Mouse (Mus musculus): ENCODE measurements at regions not wholly inside any gene's neighbourhood (a gene's known extent, or its start where the extent isn't known, plus 50 kb on each side); places are given as distances from the start of the nearest gene placed in this dataset.

DNA sequence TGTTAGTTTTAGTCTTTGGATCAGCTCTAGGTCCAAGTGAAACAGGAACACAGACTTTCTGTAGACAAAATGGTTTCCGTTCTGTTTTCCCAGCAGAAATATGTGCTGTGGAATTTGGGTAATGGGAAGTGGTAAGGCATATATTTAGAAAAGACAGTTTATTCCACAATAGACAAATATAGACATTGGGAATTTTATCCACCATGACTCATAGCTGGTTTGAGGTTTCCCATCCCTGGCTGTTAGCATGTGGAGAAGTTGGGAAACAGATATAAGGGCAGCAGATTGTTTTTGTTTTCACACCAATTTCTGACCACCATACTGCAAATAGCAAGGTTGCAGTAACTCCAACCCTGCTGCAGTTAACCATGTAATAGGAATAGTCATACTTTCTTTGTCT is 385.0 kb upstream of the Adam34 start:
- no peak for DNase-seq

DNA sequence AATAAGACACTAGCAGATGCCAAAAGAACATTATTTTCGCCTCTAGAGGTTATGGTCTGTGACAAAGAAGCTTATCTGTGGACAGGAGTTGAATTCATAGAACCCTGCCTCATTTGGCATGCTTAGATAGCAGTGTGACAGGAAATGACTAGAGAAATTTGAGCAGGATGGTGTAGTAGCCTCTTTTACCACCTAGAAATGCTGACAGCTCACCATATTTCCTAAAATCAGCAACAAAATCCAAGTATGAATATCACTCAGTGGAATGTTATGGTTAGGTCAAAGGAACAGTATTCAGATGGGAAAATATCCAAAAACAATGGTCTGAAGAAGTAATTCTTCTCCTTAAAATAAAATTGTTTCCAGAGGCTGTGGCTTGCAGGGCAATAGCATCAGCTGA is 383.6 kb upstream of the Adam34 start:
- no peak for DNase-seq

DNA sequence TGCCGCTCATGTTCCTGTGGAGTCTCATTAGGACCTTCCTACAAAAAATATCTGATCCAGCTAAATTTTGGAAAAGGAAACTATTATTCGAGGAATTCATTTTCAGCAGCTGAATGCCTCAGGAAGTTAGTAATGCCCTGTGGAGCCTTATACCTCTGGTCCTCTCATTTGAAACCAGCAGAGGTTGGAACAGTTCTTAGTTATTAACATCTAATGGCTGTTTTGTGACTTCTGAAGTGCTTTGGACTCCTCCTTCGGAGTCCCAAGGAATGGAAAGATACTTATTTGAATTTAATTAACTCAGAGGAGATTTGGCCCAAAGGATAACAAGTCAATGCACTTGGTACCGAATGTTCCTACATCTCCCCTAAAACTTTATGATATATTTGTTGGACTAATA is 372.2 kb upstream of the Adam34 start:
- DNase-seq: no peak

DNA sequence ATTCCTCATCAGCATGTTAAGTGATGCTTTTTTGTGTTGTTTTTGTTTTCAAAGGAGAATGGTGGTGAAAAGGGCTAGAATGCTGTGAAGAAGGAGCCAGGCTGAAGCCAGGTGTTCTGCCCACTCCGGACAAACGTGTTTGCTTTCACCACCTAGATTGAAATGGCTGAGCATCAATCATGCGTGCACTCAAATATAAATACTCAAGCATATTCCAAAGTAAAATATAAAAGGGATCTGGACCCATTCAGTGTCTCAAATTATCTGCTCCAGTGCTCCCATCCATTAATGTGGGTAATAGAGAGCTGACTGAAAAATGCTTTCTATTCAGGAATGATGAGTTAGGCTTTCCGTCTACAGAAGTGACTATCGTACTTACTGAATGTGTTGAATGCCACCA is 349.0 kb upstream of the Adam34 start:
- DNase-seq: no peak

DNA sequence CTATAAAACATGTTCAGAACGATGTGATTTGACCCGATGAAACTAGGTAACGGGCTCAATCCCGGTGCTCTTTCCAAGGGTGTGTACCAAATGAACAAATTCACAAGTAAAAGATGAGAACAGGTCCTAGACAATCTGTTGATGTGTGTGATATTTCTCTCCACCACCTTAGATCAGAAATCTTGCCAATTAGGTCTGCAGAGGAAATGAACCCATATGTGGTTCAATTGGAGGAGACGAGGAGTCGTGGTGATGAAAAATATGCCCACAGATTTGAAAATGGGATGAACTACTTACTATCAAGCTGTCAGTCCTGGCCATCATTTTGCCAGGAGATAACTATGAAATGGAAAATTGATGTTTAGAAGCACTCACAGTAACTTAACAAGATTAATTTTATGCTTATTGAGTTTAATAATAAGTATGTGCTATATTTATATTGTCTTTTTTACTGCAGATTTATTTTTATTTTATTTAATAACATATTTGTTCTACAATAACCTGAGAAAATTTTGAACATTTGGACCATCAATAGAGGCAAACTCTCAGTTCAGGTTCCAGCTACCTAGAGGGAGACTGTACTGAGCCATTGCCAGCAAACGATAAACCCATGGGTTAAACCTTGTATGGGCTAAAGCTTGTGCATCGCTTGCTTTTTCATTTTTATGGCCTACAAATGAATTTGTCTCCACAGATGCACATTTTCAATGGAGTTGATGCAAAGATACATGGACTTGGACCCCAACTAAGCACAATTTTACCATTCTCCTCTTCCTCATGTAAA is 332.9 kb upstream of the Adam34 start:
- DNase-seq: no peak

DNA sequence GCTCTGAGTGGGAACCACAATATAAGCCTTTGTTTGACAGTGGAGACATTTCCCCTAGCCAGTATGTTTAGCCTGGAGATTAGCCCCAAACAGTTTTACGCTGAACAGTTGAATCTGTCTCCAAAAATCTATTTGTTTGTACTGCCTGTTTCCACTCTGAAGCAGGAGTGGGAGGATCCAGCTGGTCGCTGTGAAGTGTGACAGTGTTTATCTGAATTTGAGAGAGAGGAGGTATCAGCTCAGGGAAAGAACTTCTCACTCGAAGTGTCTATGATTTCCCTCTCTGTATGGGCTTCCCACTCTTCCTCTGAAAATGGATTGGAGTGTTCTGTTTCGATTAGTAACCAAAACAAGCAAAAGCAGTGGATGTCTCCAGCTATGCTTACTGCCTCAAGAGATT is 324.4 kb upstream of the Adam34 start:
- DNase-seq: no peak

DNA sequence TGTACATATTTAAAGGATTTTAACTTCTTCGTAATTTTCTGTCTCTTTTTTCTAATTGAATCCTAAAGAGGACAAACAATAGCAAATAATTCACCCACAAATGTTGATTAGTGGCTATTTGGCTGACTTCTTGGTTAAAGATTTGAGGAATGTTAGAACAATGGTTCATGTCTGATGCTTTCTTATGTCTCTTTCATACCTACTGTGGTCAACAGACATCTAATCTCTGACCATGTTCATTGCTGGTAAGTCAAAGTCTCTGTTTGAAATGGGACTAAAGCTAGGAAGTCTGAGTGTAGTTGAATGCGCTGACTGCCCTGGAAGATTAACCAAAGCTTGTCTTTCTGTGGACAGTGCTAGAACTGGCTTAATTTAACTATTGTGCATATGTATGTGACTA is 321.5 kb upstream of the Adam34 start:
- DNase-seq: peak; percentile 36

DNA sequence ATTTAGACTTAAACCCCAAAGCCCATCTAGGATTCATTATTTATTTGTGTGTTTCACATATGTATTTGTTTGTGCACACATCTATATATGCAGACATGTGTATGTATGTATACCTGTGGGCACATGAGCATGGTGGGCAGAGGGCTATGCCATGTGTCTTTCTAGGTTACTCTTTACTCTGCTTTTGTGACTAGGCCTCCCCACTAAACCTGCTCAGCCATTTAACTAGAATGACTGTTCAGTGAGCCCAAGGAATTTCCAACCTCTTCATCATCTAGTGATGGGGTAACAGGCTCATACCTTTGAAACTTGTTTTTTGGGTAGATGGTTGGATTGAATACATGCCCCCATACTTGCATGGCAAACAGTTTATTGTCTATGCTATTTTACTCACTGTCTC is 321.1 kb upstream of the Adam34 start:
- DNase-seq: peak; percentile 47

DNA sequence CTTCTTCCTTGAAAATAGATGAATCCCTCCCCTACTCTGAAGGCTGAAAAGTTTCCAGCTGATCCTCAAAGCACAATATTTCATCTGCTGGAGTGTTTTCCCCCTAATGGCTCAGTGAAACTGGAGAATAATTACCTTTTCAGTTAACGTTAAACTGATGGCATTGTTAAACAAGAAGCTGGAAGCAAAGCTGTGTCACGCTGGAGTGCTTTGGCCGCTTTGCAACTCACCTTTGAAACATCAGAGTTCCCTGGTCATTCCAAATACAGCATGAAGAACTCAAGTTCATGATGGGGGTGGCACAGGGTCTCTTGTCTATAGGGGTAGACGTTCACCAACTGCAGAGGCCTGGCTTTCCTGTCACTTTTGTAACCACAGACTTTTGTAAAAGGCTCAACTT is 317.9 kb upstream of the Adam34 start:
- DNase-seq: peak; percentile 90

DNA sequence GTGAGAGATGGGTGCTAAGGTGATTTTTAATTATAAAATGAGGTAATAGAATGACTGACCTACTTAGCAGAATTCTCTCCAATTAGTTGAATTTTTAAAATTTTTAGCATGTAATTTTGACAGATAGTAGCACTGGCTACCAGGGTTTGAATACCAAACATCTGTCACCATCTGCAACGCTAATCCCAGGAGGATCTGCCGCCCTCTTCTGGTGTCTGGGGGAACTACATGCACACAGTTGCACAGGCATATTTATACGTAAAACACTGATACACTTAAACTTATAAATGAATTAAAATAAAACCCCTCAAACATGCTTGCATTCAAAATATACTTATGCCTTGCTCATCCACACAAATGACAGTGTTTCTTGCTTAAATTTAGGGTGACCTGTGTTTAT is 316.1 kb upstream of the Adam34 start:
- DNase-seq: peak; percentile 66

DNA sequence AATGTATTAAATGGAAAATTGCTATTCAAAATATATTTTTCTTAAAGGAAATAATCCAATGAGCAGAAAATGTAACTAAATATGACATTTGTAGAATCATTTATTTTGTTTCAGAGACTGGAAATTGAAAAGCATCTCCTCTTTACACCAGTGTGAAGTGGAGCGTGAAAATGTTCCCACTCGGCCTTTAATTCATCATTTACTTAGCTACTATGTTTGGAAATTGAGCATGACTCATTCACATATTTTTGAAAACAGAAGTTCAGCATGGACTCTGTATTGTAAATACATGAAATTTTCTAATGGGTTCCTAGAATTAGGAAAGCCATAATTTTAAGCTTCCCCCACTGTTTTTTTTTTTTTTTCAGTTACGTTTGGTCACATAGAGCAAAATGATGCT is 314.2 kb upstream of the Adam34 start:
- DNase-seq: no peak

Data from kidney, adult 9 months (tissue).